Mouse (Mus musculus): ENCODE measurements around the gene Rbp1. TPM values are rescaled to one million over a fixed set of nuclear protein-coding genes. Genes with fewer than 3 reads are reported as not detected.

Rbp1 gene
- polyA plus RNA-seq, 1 experiment from 2014 or later, result 118 TPM

DNA sequence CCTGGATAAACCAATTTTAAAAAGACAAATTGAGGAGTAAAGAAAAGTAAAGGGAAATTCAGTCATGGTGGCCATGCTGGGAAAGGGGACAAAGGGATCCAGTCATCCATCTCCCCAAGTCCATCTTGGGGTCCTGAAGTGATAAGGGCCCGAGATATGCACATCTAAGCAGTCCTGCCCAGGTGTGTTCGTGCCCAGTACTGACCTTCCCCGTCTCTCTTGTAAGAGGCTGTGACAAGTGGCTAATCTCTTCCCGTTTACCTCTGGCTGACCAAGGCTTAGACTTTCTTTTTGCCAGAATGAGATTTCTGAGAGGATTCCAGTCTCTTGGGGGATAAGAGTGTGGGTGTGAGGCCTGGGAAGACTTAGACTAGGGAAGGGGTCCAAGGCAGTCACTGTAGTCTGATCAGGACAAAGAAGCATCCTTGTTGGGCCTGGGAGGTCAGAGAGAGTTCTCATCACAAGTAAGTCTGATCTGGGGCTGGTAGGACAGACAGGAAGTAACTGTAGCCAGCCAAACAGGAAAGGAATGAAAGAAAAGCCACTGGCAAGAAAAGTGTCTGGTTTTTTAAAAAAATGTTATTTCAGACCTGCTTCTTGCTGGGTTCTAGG lies 5.3 kb downstream of the Rbp1 start:
- H3K9ac ChIP-seq, result no peak overlapping the region
- H3K27me3 ChIP-seq, result no peaks in the 10 kb centered on the region
- H3K36me3 ChIP-seq, result peaks cover 11% of the 10 kb centered on the region
- H3K4me1 ChIP-seq, result peaks cover 74% of the 10 kb centered on the region
- peak overlapping the region; percentile 86 for H3K27ac ChIP-seq
- H3K4me3 ChIP-seq (replicated peaks), result peak overlapping the region; percentile 6; the same call in 1 of the 2 replicates
- WGBS, result 69% methylated on average over 4 of the region's 4 CpGs
- H3K4me2 ChIP-seq, result peak overlapping the region; percentile 83
- no peak for ATAC-seq (replicated peaks; ENCODE audit: low FRiP score)
- H3K9me3 ChIP-seq (replicated peaks), result no peaks in the 10 kb centered on the region

- Histone ChIP-seq H3K4me1 (peaks cover 78% of the 10 kb centered on the region), H3K36me3 (peaks cover 11% of the 10 kb centered on the region), H3K9ac (no peak overlapping the region), H3K4me3 (replicated peaks) (peak overlapping the region; percentile 6; the same call in 1 of the 2 replicates), H3K4me2 (peak overlapping the region; percentile 83), H3K27me3 (no peaks in the 10 kb centered on the region), H3K9me3 (replicated peaks) (no peaks in the 10 kb centered on the region), H3K27ac (peak overlapping the region; percentile 86)
- 40% methylated on average over 8 of the region's 8 CpGs for WGBS
- peak; percentile 22; the same call in 1 of the 2 replicates for ATAC-seq (replicated peaks; ENCODE audit: low FRiP score)
Measured at GRCm38 (mm10) chr9:98428783-98429182, 6.0 kb downstream of the Rbp1 start.

DNA sequence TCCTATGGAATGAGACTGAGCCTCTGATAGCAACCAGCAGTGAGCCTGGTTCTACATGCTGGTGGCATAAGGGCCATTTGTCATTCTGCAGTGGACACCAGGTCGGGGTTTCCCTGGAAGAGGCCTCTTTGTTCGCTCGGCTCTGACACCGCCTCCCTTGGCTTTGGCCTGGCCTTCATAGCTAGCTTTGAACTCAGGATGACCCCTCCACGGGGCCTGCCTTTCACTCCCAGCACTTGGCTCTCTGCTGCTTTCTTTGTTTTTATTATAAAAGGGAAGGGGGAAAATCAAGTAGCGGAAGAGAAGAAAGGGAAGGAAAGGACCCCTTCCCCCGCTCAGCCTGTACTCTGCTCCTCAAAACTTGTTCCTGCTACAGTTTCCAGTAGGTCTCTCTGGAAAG lies 7.0 kb downstream of the Rbp1 start:
- Histone ChIP-seq H3K36me3 (peaks cover 11% of the 10 kb centered on the region), H3K9me3 (replicated peaks) (no peaks in the 10 kb centered on the region), H3K4me2 (peak overlapping the region; percentile 83), H3K9ac (no peak overlapping the region), H3K4me1 (peaks cover 79% of the 10 kb centered on the region), H3K27me3 (no peaks in the 10 kb centered on the region), H3K27ac (peak overlapping the region; percentile 86), H3K4me3 (replicated peaks) (no peak overlapping the region)
- peak; percentile 80 for ATAC-seq (replicated peaks; ENCODE audit: low FRiP score)
- WGBS, result 8% methylated on average over 7 of the region's 7 CpGs

GRCm38 (mm10) chr9:98430528-98430927 lies 7.8 kb downstream of the Rbp1 start:
- no peak overlapping the region for H3K9ac ChIP-seq
- peaks cover 11% of the 10 kb centered on the region for H3K36me3 ChIP-seq
- H3K9me3 ChIP-seq (replicated peaks), result no peaks in the 10 kb centered on the region
- no peak overlapping the region for H3K4me2 ChIP-seq
- no peak for ATAC-seq (replicated peaks; ENCODE audit: low FRiP score)
- peak overlapping the region; percentile 70 for H3K27ac ChIP-seq
- WGBS, result 40% methylated on average over 3 of the region's 3 CpGs
- no peaks in the 10 kb centered on the region for H3K27me3 ChIP-seq
- peaks cover 75% of the 10 kb centered on the region for H3K4me1 ChIP-seq
- H3K4me3 ChIP-seq (replicated peaks), result no peak overlapping the region

DNA sequence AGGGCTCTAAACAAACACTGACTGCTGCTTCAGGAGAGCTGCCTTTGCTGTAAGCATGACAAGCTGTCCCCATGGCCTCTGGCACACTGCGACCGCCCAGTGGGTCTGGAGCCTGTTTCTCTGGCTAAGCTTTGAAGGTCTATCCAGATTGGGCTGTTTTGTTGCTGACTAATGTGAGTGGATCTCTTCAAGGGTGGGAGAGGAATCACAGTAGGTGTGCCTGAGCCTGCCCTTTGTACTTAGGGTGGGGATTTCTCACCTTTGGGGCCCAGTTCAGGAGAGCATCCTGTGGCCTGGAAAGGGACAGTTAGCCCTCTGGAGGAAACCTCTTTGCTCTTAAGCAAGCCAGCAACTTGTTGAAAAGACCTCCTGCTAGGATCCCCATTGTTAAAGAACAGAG lies 10.3 kb downstream of the Rbp1 start:
- no peaks in the 10 kb centered on the region for H3K27me3 ChIP-seq
- H3K4me1 ChIP-seq, result peaks cover 52% of the 10 kb centered on the region
- H3K4me2 ChIP-seq, result no peak overlapping the region
- H3K9me3 ChIP-seq (replicated peaks), result no peaks in the 10 kb centered on the region
- no peak overlapping the region for H3K4me3 ChIP-seq (replicated peaks)
- H3K9ac ChIP-seq, result no peak overlapping the region
- ATAC-seq (replicated peaks; ENCODE audit: low FRiP score), result no peak
- H3K36me3 ChIP-seq, result peaks cover 29% of the 10 kb centered on the region
- 0 out of 2 replicates have a peak overlapping the region, but pooled peaks have one; percentile 6 for H3K27ac ChIP-seq
- 74% methylated on average over 2 of the region's 2 CpGs for WGBS

- peak overlapping the region; percentile 32; the same call in 1 of the 2 replicates for H3K27ac ChIP-seq
- 23% methylated on average over 4 of the region's 4 CpGs for WGBS
- no peaks in the 10 kb centered on the region for H3K9me3 ChIP-seq (replicated peaks)
Measured at GRCm38 (mm10) chr9:98433956-98434588, 11.3 kb downstream of the Rbp1 start.

DNA sequence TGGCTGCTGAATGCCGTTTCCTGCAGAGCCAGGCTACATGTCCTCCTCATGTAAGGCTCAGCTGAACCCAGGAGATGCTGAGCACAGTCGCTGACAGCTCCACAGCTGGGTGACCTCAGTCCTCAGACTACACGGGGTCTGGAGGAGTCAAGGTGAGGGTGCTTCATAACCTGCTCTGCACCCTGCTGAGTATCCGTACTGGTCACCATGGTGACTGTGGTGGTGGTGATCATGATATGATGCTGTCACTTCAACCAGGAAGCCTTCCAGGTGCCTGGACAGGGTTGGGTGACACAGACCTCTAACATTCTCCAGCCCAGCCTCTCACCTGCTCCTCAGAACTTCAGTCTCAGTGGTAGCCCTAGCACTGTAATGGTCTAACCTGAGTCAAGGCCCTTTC lies 15.1 kb downstream of the Rbp1 start:
- no peak overlapping the region for H3K27ac ChIP-seq
- H3K4me1 ChIP-seq, result peaks cover 25% of the 10 kb centered on the region
- H3K9me3 ChIP-seq (replicated peaks), result no peaks in the 10 kb centered on the region
- 78% methylated on average over 4 of the region's 4 CpGs for WGBS
- H3K4me3 ChIP-seq (replicated peaks), result no peak overlapping the region
- no peaks in the 10 kb centered on the region for H3K27me3 ChIP-seq
- ATAC-seq (replicated peaks; ENCODE audit: low FRiP score), result no peak
- peaks cover 26% of the 10 kb centered on the region for H3K36me3 ChIP-seq
- H3K4me2 ChIP-seq, result no peak overlapping the region
- no peak overlapping the region for H3K9ac ChIP-seq

More at GRCm38 (mm10) chr9:98433956-98434588, 11.3 kb downstream of the Rbp1 start:
- Histone ChIP-seq H3K4me2 (no peak overlapping the region), H3K9ac (no peak overlapping the region), H3K4me3 (replicated peaks) (no peak overlapping the region), H3K36me3 (peaks cover 29% of the 10 kb centered on the region), H3K4me1 (peaks cover 46% of the 10 kb centered on the region), H3K27me3 (no peaks in the 10 kb centered on the region)
- no peak for ATAC-seq (replicated peaks; ENCODE audit: low FRiP score)

- Histone ChIP-seq H3K4me1 (peaks cover 13% of the 10 kb centered on the region), H3K4me3 (replicated peaks) (no peak overlapping the region), H3K27me3 (no peaks in the 10 kb centered on the region), H3K4me2 (no peak overlapping the region), H3K36me3 (peaks cover 35% of the 10 kb centered on the region), H3K27ac (no peak overlapping the region), H3K9ac (no peak overlapping the region), H3K9me3 (replicated peaks) (no peaks in the 10 kb centered on the region)
- 78% methylated on average over 3 of the region's 3 CpGs for WGBS
- ATAC-seq (replicated peaks; ENCODE audit: low FRiP score), result no peak
Measured at GRCm38 (mm10) chr9:98439091-98439490, 16.3 kb downstream of the Rbp1 start.

DNA sequence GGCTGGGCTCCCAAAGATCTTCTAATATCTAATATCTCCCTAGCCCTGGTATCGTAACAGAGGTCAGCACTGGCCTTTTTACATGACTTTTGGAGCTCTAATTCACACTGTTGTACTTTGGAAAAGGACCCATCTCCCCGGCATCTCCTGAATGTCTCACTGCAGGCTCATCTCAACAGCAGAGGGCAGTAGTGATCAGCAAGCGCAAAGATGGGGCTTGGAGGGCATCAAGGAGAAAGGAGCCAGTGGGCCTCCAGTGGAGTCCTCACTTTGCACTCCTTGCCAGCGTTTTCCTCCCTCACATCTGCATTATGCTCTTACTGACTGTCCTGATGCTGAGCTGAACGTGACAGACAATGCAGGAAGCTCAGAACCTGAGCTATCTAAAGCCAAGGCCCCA lies 19.9 kb downstream of the Rbp1 start:
- Histone ChIP-seq H3K9ac (no peak overlapping the region), H3K36me3 (peaks cover 53% of the 10 kb centered on the region), H3K27me3 (no peaks in the 10 kb centered on the region), H3K4me1 (peaks cover 13% of the 10 kb centered on the region), H3K4me2 (no peak overlapping the region), H3K4me3 (replicated peaks) (no peak overlapping the region), H3K27ac (no peak overlapping the region), H3K9me3 (replicated peaks) (no peaks in the 10 kb centered on the region)
- WGBS, result 67% methylated on average over 5 of the region's 5 CpGs
- ATAC-seq (replicated peaks; ENCODE audit: low FRiP score), result no peak

DNA sequence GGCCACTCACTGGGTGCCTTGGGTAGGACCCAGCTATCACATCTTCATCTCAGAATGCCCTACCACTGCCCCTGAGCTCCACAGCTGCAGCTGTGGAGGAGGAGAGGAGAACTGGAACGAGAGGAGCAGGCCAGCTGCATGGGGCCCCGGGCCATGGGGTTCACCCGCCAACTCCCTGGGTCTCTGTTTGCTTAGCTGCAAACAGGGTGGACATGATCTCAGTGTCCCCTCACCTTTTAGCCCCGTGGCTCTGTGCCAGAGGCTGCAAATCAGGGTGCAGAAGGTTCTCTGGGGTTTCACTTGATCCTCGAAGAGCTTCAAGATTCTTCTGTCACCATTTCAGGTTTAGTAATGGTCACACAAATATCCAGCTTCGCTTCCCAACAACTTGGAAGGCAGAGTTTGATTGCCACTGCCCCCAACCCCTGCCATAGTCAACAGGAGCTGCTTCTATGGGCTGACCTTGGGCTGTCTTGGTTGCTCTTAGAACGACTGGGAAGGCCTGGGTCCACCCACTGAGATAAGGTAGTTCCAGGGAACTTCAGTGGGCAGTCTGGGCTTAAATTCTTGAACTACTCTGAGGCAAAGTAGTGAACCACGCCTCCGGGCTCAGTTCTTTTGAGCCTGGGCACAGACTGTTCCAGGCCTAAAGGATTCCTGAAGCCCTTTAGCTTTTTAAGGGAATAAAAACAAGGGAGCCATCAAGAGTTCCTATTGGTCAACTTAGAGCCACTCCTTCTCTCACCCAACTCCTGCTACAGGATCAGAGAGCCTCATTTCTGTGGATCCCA lies 22.8 kb downstream of the Rbp1 start:
- no peaks in the 10 kb centered on the region for H3K27me3 ChIP-seq
- ATAC-seq (replicated peaks; ENCODE audit: low FRiP score), result no peak
- H3K4me2 ChIP-seq, result no peak overlapping the region
- H3K4me3 ChIP-seq (replicated peaks), result no peak overlapping the region
- H3K9me3 ChIP-seq (replicated peaks), result no peaks in the 10 kb centered on the region
- no peak overlapping the region for H3K9ac ChIP-seq
- H3K4me1 ChIP-seq, result peaks cover 8% of the 10 kb centered on the region; the same call in 1 of the 2 replicates
- H3K36me3 ChIP-seq, result peaks cover 45% of the 10 kb centered on the region
- H3K27ac ChIP-seq, result no peak overlapping the region
- 67% methylated on average over 9 of the region's 9 CpGs for WGBS

- no peak for ATAC-seq (replicated peaks; ENCODE audit: low FRiP score)
- Histone ChIP-seq H3K9ac (no peak overlapping the region), H3K9me3 (replicated peaks) (no peaks in the 10 kb centered on the region), H3K4me2 (no peak overlapping the region), H3K27me3 (no peaks in the 10 kb centered on the region), H3K36me3 (peaks cover 15% of the 10 kb centered on the region), H3K4me1 (no peaks in the 10 kb centered on the region), H3K4me3 (replicated peaks) (no peak overlapping the region), H3K27ac (no peak overlapping the region)
- 83% methylated on average over 1 of the region's 1 CpGs for WGBS
Measured at GRCm38 (mm10) chr9:98450976-98451375, 28.2 kb downstream of the Rbp1 start.

DNA sequence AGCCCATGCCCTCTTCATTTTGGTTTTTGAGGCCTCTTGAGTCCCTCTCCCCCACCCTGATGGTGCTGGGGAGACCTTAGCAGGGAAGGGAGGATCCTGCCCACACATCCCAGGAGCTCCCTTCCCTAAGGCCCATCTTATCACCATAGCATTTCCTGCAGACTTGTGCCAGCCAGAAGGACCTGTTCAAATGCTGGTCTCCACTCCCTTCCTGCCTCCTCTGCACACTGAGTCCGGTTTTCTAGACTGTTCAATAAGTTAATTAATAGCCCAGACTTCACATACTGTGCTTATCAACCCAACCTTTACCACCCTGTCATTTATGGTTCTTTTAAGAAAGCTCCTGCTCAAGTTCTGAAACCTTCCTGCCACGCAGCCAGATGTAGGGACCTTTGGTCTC lies 43.9 kb downstream of the Rbp1 start:
- no peaks in the 10 kb centered on the region for H3K4me1 ChIP-seq
- H3K4me3 ChIP-seq (replicated peaks), result no peak overlapping the region
- 53% methylated on average over 2 of the region's 2 CpGs for WGBS
- H3K27ac ChIP-seq, result no peak overlapping the region
- H3K27me3 ChIP-seq, result no peaks in the 10 kb centered on the region
- H3K9me3 ChIP-seq (replicated peaks), result no peaks in the 10 kb centered on the region
- no peaks in the 10 kb centered on the region for H3K36me3 ChIP-seq
- H3K4me2 ChIP-seq, result no peak overlapping the region
- H3K9ac ChIP-seq, result no peak overlapping the region
- ATAC-seq (replicated peaks; ENCODE audit: low FRiP score), result no peak

All from kidney, embryonic 15.5 days (tissue).